Mouse (Mus musculus) midbrain, embryonic 16.5 days (tissue): ENCODE results near the gene Slfn8. TPM values are rescaled to one million over a fixed set of nuclear protein-coding genes. Genes with fewer than 3 reads are reported as not detected.
A peak's percentile ranks its signal among the peaks of the same experiment; 100 is the strongest.
"Not testable (repeated sequence)": the region's sequence is repeated elsewhere in the genome, so short reads cannot be mapped to it uniquely, and the experiment has no call there.

ENCODE experiments used
- ATAC-seq: fragments of 200-750 bp; cut with Nextera tagmentation; 2 replicates; pipeline ENCODE4 v1.8.0; 2017; ENCODE audit warnings: moderate TSS enrichment
- H3K27ac ChIP-seq: fragments of 300-500 bp; sonication (generic); 2 replicates; pipeline ENCODE4 v1.5.1; 2014; ENCODE audit warnings: mild to moderate bottlenecking, low read length, mixed read lengths
- H3K27me3 ChIP-seq: fragments of 300-500 bp; sonication (generic); 2 replicates; pipeline ENCODE4 v1.6.1; 2014; ENCODE audit warnings: low read depth, low read length, mixed read lengths; ENCODE audit not compliant: control insufficient read depth, insufficient read depth
- H3K36me3 ChIP-seq: fragments of 300-500 bp; sonication (generic); 2 replicates; pipeline ENCODE4 v1.6.1; 2014; ENCODE audit warnings: mild to moderate bottlenecking, low read length, moderate library complexity, mixed read lengths; ENCODE audit not compliant: control insufficient read depth, insufficient read depth
- H3K4me1 ChIP-seq: fragments of 300-500 bp; sonication (generic); 2 replicates; pipeline ENCODE4 v1.6.1; 2014; ENCODE audit warnings: mild to moderate bottlenecking, low read length, mixed read lengths; ENCODE audit not compliant: control insufficient read depth, insufficient read depth
- H3K4me2 ChIP-seq: fragments of 300-500 bp; sonication (generic); 2 replicates; pipeline ENCODE4 v1.6.1; 2014; ENCODE audit warnings: mild to moderate bottlenecking, low read length, mixed read lengths
- H3K4me3 ChIP-seq: fragments of 300-500 bp; sonication (generic); 2 replicates; pipeline ENCODE4 v1.5.1; 2014; ENCODE audit warnings: low read depth, mild to moderate bottlenecking, low read length, moderate library complexity, mixed read lengths
- H3K9ac ChIP-seq: fragments of 300-500 bp; sonication (generic); 2 replicates; pipeline ENCODE4 v1.6.1; 2014; ENCODE audit warnings: low read depth, low read length, mixed read lengths
- H3K9me3 ChIP-seq: fragments of 300-500 bp; sonication (generic); replicated peaks from 2 replicates; pipeline ENCODE4 v1.6.1; 2014; ENCODE audit warnings: mild to moderate bottlenecking, low read length, mixed read lengths; ENCODE audit not compliant: control insufficient read depth, poor library complexity, severe bottlenecking
- WGBS: fragments of 180-500 bp; shearing (Covaris S2); extraction: QIAGEN DNeasy Blood & Tissue Kit; methylation state at CpG from one replicate; pipeline ENCODE4 v1.1.7; 2014; 5-methylcytosine and 5-hydroxymethylcytosine counted together
- polyA plus RNA-seq: library from polyadenylated mRNA; unstranded; fragments of >200 nt; fragmentation: Nextera tagmentation; extraction: Ambion mirVana; gene quantifications from 2 replicates; pipeline ENCODE4 v1.2.1, GENCODE M21; 2015

The Slfn8 gene
- polyA plus RNA-seq, 1 experiment from 2014 or later, result 0.14 TPM

DNA sequence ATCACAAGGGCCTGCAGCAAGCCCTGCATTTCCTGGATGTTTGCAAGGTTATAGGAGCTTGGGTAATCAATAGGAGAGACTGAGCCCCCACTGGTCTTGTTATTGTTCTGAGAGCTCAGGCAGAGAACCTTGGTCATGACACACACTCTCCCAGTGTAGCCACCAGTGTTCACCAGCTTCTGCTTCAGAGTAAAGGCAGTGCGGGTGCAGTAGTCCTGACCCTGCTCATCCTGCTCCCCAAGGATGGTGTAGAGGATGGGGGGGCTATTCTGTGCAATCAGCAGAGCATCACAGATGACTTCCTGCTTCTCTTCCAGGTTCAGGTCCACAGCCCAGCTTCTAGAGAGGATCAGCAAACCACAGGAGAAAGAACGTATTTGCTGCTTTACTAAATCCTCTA is 38.2 kb downstream of the Slfn8 start:
- not testable (repeated sequence) for H3K27ac ChIP-seq, H3K36me3 ChIP-seq, H3K27me3 ChIP-seq, H3K4me2 ChIP-seq, H3K9ac ChIP-seq, H3K9me3 ChIP-seq, ATAC-seq, H3K4me1 ChIP-seq, H3K4me3 ChIP-seq
- 82% methylated on average over 2 of the region's 2 CpGs for WGBS

DNA sequence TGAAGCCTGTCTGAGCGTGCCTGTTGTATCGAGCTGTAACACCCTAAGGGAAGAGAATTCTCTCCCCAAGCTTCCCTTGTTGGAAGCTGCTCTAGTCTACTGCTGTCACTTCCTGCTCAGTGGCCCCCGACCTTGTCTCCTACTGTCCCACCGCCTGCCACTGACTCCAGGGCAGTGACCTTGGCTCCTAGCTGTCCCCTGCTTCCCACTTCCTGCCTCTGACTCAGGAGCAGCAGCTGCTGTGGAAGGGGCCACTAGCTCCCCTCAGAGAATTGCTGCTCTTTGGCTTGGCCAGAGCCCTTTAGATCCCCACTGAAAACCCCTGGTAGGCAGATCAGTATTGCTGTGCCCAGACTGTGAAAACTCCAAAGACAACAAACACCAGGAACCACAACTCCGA is 46.7 kb downstream of the Slfn8 start:
- Histone ChIP-seq H3K36me3 (no peaks in the 10 kb centered on the region), H3K4me2 (no peak overlapping the region)
- ATAC-seq, result no peak

DNA sequence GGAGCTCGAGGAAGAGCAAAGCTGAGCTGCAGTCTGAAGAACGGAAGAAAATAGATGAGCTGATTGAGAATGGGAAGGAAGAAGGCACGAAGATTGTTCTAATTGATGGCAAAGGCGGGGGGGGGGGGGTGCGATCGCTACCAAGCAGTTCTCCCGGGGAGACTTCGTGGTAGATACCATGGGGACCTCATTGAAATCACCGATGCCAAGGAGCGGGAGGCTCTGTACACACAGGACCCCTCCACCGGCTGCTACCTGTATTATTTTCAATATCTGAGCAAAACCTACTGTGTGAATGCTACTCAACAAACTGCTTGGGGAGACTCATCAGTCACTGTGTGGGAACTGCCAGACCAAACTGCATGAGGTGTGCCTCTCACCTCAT is 49.0 kb downstream of the Slfn8 start:
- H3K4me2 ChIP-seq, result peak overlapping the region; percentile 61
- H3K4me1 ChIP-seq, result peaks cover 4% of the 10 kb centered on the region; the same call in 1 of the 2 replicates
- H3K9me3 ChIP-seq, result no peaks in the 10 kb centered on the region
- H3K36me3 ChIP-seq, result no peaks in the 10 kb centered on the region
- H3K27me3 ChIP-seq, result no peaks in the 10 kb centered on the region
- 0 out of 2 replicates have a peak overlapping the region, but pooled peaks have one; percentile 42 for H3K9ac ChIP-seq
- H3K4me3 ChIP-seq, result no peak overlapping the region
- peak overlapping the region; percentile 56; the same call in 1 of the 2 replicates for H3K27ac ChIP-seq
- no peak for ATAC-seq
- 61% methylated on average over 8 of the region's 11 CpGs for WGBS

More for the DNA sequence above, 46.7 kb downstream of the Slfn8 start:
- Histone ChIP-seq H3K4me3 (no peak overlapping the region), H3K9ac (no peak overlapping the region), H3K9me3 (no peaks in the 10 kb centered on the region), H3K27me3 (no peaks in the 10 kb centered on the region), H3K4me1 (peaks cover 4% of the 10 kb centered on the region; the same call in 1 of the 2 replicates), H3K27ac (no peak overlapping the region)
- 65% methylated on average over 5 of the region's 5 CpGs for WGBS

DNA sequence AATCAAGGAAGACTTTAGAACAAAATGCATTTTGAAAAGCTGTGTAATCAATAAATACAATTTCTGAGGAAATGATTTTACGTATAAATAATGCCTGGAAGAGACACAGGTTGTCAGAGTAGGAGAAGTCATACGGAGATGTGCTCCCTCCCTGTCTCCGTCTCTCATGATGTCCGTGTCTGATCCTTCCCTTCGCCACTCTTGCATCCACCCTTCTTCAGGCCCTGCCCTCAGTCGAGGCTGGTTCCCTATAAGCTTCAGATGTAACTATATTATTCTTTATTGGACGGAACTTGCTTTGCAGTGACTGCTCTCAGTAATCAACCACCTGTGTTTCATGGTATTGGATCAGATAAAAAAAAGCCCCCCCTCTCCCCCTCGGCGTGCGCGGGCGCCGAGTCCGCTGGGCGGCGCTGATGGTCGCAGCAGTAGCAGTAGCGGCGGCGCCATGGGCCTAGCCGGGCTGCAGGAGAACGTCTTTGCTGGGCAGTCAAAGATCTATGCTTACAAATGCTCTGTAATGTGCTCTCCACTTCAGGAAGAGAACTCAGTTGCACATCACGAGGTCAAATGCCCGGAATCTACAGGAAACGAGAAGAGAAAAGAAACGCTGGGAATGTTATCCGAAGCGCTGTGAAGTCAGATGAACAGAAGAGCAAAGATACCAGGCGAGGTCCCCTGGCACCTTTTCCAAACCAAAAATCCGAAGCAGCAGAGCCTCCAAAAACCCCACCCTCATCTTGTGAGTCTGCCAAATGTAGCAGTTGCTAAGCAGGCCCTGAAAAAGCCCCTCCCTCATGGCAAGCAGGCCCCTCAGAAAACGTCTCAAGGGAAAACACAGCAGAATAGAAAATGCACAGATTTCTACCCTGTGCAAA is 49.7 kb downstream of the Slfn8 start:
- 7% methylated on average over 31 of the region's 31 CpGs for WGBS

DNA sequence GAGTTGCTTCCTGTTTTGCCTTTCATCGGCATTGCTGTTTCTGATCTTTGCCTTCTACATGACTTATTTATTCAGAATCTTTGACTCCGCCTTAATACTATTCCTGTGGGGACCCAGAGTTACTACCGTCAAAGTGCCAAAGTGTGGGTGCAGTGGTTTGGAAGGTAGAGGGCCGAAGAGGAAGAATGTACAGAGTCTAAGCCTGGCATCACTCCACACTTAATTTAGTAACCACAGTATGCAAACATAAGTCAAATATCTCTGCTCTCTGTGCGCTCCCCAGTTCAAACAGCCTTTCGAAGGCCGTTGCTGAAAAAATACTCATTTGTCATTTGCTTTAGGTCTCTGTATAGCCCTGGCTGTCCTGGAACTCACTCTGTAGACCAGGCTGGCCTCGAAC is 58.4 kb downstream of the Slfn8 start:
- H3K4me1 ChIP-seq, result no peaks in the 10 kb centered on the region
- H3K9me3 ChIP-seq, result no peaks in the 10 kb centered on the region
- H3K27ac ChIP-seq, result no peak overlapping the region
- no peaks in the 10 kb centered on the region for H3K36me3 ChIP-seq
- WGBS, result 85% methylated on average over 8 of the region's 8 CpGs
- H3K4me3 ChIP-seq, result no peak overlapping the region
- H3K9ac ChIP-seq, result no peak overlapping the region
- ATAC-seq, result no peak
- H3K27me3 ChIP-seq, result no peaks in the 10 kb centered on the region
- no peak overlapping the region for H3K4me2 ChIP-seq

More for the DNA sequence above, 49.7 kb downstream of the Slfn8 start:
- ATAC-seq, result peak; percentile 68; the same call in 1 of the 2 replicates
- Histone ChIP-seq H3K4me2 (peak overlapping the region; percentile 61), H3K27me3 (no peaks in the 10 kb centered on the region), H3K27ac (peak overlapping the region; percentile 56), H3K4me3 (peak overlapping the region; percentile 29), H3K36me3 (no peaks in the 10 kb centered on the region), H3K9ac (peak overlapping the region; percentile 54), H3K9me3 (no peaks in the 10 kb centered on the region), H3K4me1 (peaks cover 4% of the 10 kb centered on the region; the same call in 1 of the 2 replicates)

DNA sequence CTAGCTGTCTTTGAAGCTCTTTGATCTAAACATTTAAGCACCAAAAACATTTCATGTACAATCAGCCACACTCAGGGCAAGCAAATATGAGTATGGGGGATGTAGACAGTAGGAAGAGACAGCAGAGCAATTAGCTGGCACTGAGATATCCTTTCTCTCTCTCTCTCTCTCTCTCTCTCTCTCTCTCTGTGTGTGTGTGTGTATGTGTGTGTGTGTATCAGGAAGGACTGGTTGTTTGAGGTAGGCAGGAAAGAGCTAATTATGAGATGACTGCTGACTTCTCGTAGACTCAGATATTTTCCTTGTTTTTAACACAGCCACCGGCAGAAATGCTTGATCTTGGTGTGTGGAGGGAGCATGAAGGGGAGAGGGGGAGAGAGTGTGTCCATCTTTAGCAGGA is 58.9 kb downstream of the Slfn8 start:
- H3K4me1 ChIP-seq, result no peaks in the 10 kb centered on the region
- no peaks in the 10 kb centered on the region for H3K9me3 ChIP-seq
- H3K4me2 ChIP-seq, result no peak overlapping the region
- no peak for ATAC-seq
- no peak overlapping the region for H3K27ac ChIP-seq
- no peaks in the 10 kb centered on the region for H3K27me3 ChIP-seq
- H3K4me3 ChIP-seq, result no peak overlapping the region
- no peaks in the 10 kb centered on the region for H3K36me3 ChIP-seq
- no peak overlapping the region for H3K9ac ChIP-seq
- WGBS, result 75% methylated on average over 2 of the region's 2 CpGs

DNA sequence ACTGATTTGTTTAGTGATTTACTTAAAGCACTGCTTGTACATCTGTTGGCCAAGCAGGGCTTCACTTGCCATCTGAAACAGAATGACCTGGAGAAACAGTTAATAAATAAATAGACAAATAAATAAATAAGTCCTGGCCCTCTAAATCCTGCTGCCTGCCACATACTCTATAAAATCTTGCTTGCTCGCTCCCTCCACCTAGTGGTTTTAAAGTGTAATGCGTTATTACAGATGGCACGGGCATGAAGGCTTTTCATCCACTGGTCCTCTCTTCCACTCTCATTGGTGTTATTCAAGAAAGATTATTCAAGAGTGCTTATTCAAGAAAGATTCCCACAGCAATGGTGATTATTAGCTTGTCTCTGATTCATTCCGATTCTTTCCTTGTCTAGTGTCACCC is 61.0 kb downstream of the Slfn8 start:
- Histone ChIP-seq H3K4me1 (no peaks in the 10 kb centered on the region), H3K27me3 (no peaks in the 10 kb centered on the region), H3K9ac (no peak overlapping the region), H3K27ac (no peak overlapping the region), H3K9me3 (no peaks in the 10 kb centered on the region), H3K36me3 (no peaks in the 10 kb centered on the region), H3K4me3 (no peak overlapping the region), H3K4me2 (no peak overlapping the region)
- ATAC-seq, result no peak
- 23% methylated on average over 4 of the region's 4 CpGs for WGBS

DNA sequence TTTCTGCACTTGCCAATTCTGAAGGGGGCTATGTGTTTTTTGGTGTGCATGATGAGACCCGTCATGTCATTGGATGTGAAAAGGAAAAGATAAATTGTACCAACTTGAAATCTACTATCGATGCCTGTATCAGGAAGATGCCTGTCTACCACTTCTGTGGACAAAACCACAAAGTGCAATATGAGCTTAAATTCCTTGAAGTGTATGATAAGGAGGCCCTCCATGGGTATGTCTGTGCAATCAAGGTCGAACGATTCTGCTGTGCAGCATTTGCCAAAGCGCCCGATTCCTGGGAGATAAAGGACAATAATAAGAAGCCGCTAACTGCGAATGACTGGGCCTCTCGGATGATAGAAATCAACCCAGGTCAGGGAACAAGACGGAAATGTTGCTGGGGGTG is 63.7 kb downstream of the Slfn8 start:
- no peaks in the 10 kb centered on the region for H3K4me1 ChIP-seq

DNA sequence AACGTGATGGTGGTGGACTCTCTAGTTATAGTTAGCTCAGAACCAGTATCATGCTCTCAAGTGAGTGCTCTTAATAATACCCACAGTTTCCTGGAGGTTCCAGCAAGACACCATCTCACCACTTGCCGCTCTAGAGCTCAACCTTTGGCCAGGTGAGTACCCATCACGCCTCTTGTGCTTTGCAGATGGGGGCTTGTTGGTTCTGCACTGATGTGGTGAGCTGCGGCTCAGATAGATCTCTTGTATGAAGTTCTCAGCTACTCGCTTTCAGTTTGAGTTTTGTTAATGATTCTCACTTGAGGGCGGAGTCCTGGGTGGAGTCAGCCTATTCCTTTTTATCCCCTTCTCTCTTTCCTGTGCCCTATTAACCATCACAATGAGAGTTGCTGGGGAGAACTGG is 66.0 kb downstream of the Slfn8 start:
- ATAC-seq, result no peak
- no peak overlapping the region for H3K4me2 ChIP-seq
- WGBS, result 90% methylated on average over 6 of the region's 6 CpGs

More for the DNA sequence above, 63.7 kb downstream of the Slfn8 start:
- Histone ChIP-seq H3K9me3 (no peaks in the 10 kb centered on the region), H3K9ac (no peak overlapping the region), H3K27me3 (peaks cover 19% of the 10 kb centered on the region), H3K27ac (no peak overlapping the region), H3K4me2 (no peak overlapping the region), H3K36me3 (no peaks in the 10 kb centered on the region), H3K4me3 (no peak overlapping the region)
- no peak for ATAC-seq
- WGBS, result 75% methylated on average over 10 of the region's 10 CpGs

More for the DNA sequence above, 66.0 kb downstream of the Slfn8 start:
- H3K27me3 ChIP-seq, result peaks cover 31% of the 10 kb centered on the region
- H3K4me1 ChIP-seq, result no peaks in the 10 kb centered on the region
- H3K4me3 ChIP-seq, result no peak overlapping the region
- no peak overlapping the region for H3K9ac ChIP-seq
- H3K27ac ChIP-seq, result no peak overlapping the region
- H3K9me3 ChIP-seq, result no peaks in the 10 kb centered on the region
- H3K36me3 ChIP-seq, result no peaks in the 10 kb centered on the region
